Comparison of ENCODE assay signal across 18 mouse cellular contexts in genomic region chr1:84325309-84325708, GRCm38 (mm10). TPM values are rescaled to one million over a fixed set of nuclear protein-coding genes. Genes with fewer than 3 reads are reported as not detected.
DNase-seq lines count a peak whose midpoint lies in the region; ATAC-seq lines count a peak whose summit lies in the region.
"Had no signal": no experiment of that assay in that cellular context is flagged by ENCODE, and none has a peak within 500 bp of the region (broad histone marks: within the 10 kb centered on the region; RNA-seq: fewer than 3 reads in every experiment).

No protein-coding gene starts in this region.

- intact Hi-C loops in gastrocnemius, postnatal 36 days (cut with DNase I), result no loop called here

- no peak overlapping the region for H3K4me3 ChIP-seq in midbrain, embryonic 14.5 days (replicated peaks; ENCODE audit: low read depth, low read length)
- H3K4me3 ChIP-seq in midbrain, embryonic 16.5 days (ENCODE audit: low read depth, low read length), result no peak overlapping the region
- no peak overlapping the region for H3K4me3 ChIP-seq in limb, embryonic 13.5 days
- H3K4me3 ChIP-seq: erythroblast, embryonic 14.5 days; hindbrain, embryonic 15.5 days; midbrain, embryonic 12.5 days; stomach, embryonic 15.5 days had no signal

- no peak overlapping the region for H3K27ac ChIP-seq in midbrain, embryonic 14.5 days (replicated peaks; ENCODE audit: low read depth, low read length)
- H3K27ac ChIP-seq in midbrain, embryonic 16.5 days (ENCODE audit: low read length), result no peak overlapping the region
- H3K27ac ChIP-seq in limb, embryonic 13.5 days, result 0 out of 2 replicates have a peak overlapping the region, but pooled peaks have one; percentile 22
- H3K27ac ChIP-seq: hindbrain, embryonic 15.5 days; liver, embryonic 14.5 days; midbrain, embryonic 12.5 days; stomach, embryonic 15.5 days had no signal

- peak; percentile 13 for DNase-seq in gastrocnemius, adult 18-20 months (ENCODE audit: low spot score)
- DNase-seq in gastrocnemius, postnatal 36 days, result no peak
- DNase-seq in kidney, postnatal 10 days, result peak; percentile 70
- DNase-seq in kidney, adult 18-20 months, result no peak
- peak; percentile 49 for DNase-seq in midbrain, embryonic 14.5 days
- no peak for DNase-seq in retina, embryonic 14.5 days (ENCODE audit: low spot score)
- DNase-seq: cerebellum, adult 9-10 months; forebrain, postnatal 0 days; lung, postnatal 36 days; spleen, adult 18-20 months; thymus, postnatal 14 days had no signal

- no peak overlapping the region for H3K9ac ChIP-seq in midbrain, embryonic 14.5 days (replicated peaks; ENCODE audit: low read length)
- H3K9ac ChIP-seq in midbrain, embryonic 16.5 days (ENCODE audit: low read depth, low read length), result no peak overlapping the region
- no peak overlapping the region for H3K9ac ChIP-seq in limb, embryonic 13.5 days
- H3K9ac ChIP-seq: forebrain, postnatal 0 days; hindbrain, embryonic 15.5 days; liver, embryonic 14.5 days; midbrain, embryonic 12.5 days; stomach, embryonic 15.5 days had no signal

- no peak overlapping the region for H3K4me2 ChIP-seq in midbrain, embryonic 14.5 days (ENCODE audit: low read length)
- H3K4me2 ChIP-seq in midbrain, embryonic 16.5 days (ENCODE audit: low read length), result no peak overlapping the region
- no peak overlapping the region for H3K4me2 ChIP-seq in limb, embryonic 13.5 days (replicated peaks)
- H3K4me2 ChIP-seq: hindbrain, embryonic 15.5 days; midbrain, embryonic 12.5 days; stomach, embryonic 15.5 days had no signal

- H3K9me3 ChIP-seq in midbrain, embryonic 14.5 days (ENCODE audit: control insufficient read depth, low read length), result no peaks in the 10 kb centered on the region
- H3K9me3 ChIP-seq in midbrain, embryonic 16.5 days (replicated peaks; ENCODE audit: control insufficient read depth, low read length, poor library complexity, severe bottlenecking), result no peaks in the 10 kb centered on the region
- H3K9me3 ChIP-seq in limb, embryonic 13.5 days, result no peaks in the 10 kb centered on the region
- H3K9me3 ChIP-seq: hindbrain, embryonic 15.5 days; midbrain, embryonic 12.5 days; stomach, embryonic 15.5 days had no signal

- no peak for ATAC-seq in midbrain, embryonic 14.5 days (ENCODE audit: low FRiP score, low TSS enrichment)
- ATAC-seq in midbrain, embryonic 16.5 days, result no peak
- ATAC-seq in limb, embryonic 13.5 days (ENCODE audit: low FRiP score, low read depth), result no peak
- ATAC-seq: forebrain, postnatal 0 days had no signal

- WGBS in midbrain, embryonic 14.5 days, result 41% methylated on average over 3 of the region's 3 CpGs
- 51% methylated on average over 3 of the region's 3 CpGs for WGBS in midbrain, embryonic 16.5 days
- WGBS in limb, embryonic 13.5 days, result 21% methylated on average over 3 of the region's 3 CpGs

- H3K36me3 ChIP-seq in midbrain, embryonic 14.5 days (ENCODE audit: control insufficient read depth, insufficient read depth, low read length), result no peaks in the 10 kb centered on the region
- H3K36me3 ChIP-seq in midbrain, embryonic 16.5 days (ENCODE audit: control insufficient read depth, insufficient read depth, low read length), result no peaks in the 10 kb centered on the region
- H3K36me3 ChIP-seq in limb, embryonic 13.5 days, result no peaks in the 10 kb centered on the region
- H3K36me3 ChIP-seq: hindbrain, embryonic 15.5 days; midbrain, embryonic 12.5 days; stomach, embryonic 15.5 days had no signal

- H3K4me1 ChIP-seq in midbrain, embryonic 14.5 days (ENCODE audit: control insufficient read depth, insufficient read depth, low read length), result no peaks in the 10 kb centered on the region
- no peaks in the 10 kb centered on the region for H3K4me1 ChIP-seq in midbrain, embryonic 16.5 days (ENCODE audit: control insufficient read depth, insufficient read depth, low read length)
- peaks cover 13% of the 10 kb centered on the region for H3K4me1 ChIP-seq in limb, embryonic 13.5 days
- H3K4me1 ChIP-seq: midbrain, embryonic 12.5 days; stomach, embryonic 15.5 days had no signal

- H3K27me3 ChIP-seq in midbrain, embryonic 14.5 days (ENCODE audit: control insufficient read depth, insufficient read depth, low read length), result no peaks in the 10 kb centered on the region
- no peaks in the 10 kb centered on the region for H3K27me3 ChIP-seq in midbrain, embryonic 16.5 days (ENCODE audit: control insufficient read depth, insufficient read depth, low read depth, low read length)
- H3K27me3 ChIP-seq in limb, embryonic 13.5 days, result no peaks in the 10 kb centered on the region
- H3K27me3 ChIP-seq: hindbrain, embryonic 15.5 days; midbrain, embryonic 12.5 days; stomach, embryonic 15.5 days had no signal

RNA-seq across cellular contexts. Expression of gene Pid1, which starts 38.7 kb away (rescaled TPM):
- 1 to 10 TPM; 4.0 to 5.9 TPM for total RNA-seq in gastrocnemius, adult 18-20 months (2021)
- 1 to 10 TPM; 6.1 to 7.9 TPM for total RNA-seq in gastrocnemius, postnatal 36 days (2021)
- polyA plus RNA-seq in midbrain, embryonic 14.5 days (2014; fragmentation: Nextera tagmentation; extraction: Ambion mirVana), result 87.3 and 93.9 TPM in 2 replicates
- polyA plus RNA-seq in midbrain, embryonic 16.5 days (2015; fragmentation: Nextera tagmentation; extraction: Ambion mirVana), result 80.8 and 82.7 TPM in 2 replicates
- 59.3 and 62.4 TPM in 2 replicates for polyA plus RNA-seq in limb, embryonic 13.5 days (2015; fragmentation: Nextera tagmentation; extraction: Ambion mirVana)

Comparison
In these comparisons a context has a peak if more than half of its experiments do, and no peak if none do; other contexts are left out.
1. DNase-seq: peak in gastrocnemius, adult 18-20 months (single experiment), kidney, postnatal 10 days (single experiment) and midbrain, embryonic 14.5 days (single experiment); none in gastrocnemius, postnatal 36 days (0 of 2), kidney, adult 18-20 months (single experiment) and retina, embryonic 14.5 days (single experiment).